Mouse (Mus musculus) lung, postnatal 0 days (tissue): Measurements from ENCODE around the gene Agbl1.

Source experiments
- CTCF ChIP-seq: IDR thresholded peaks from 2 replicates; pipeline ENCODE4 v1.5.1; 2016; ENCODE audit warnings: antibody characterized with exemption, mild to moderate bottlenecking
- EP300 ChIP-seq: IDR thresholded peaks from 2 replicates; pipeline ENCODE4 v1.6.1; 2016; ENCODE audit warnings: antibody characterized with exemption, mild to moderate bottlenecking, control low read depth

DNA sequence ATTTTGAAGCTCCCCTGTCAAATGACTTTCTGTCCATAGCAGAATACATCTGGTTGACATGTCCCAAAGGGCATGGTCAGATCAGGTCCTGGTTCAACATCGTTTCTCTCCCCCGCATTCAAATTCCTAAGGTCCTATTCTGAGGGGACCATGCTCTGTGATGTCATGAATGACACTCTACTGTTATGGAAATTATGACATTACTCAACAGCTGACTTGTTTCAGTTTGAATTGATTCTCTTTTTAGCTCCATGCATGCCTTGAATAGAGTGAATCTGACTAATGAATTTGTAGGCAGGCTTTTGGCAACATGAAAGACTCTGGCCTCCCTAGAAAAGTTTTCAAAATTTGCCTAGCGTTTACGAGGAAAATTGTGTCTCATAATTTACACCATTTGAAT, 141.6 kb downstream of the Agbl1 start:
- no peak for TF ChIP-seq CTCF
- no peak for TF ChIP-seq EP300
